Mouse (Mus musculus) retina, postnatal 7 days (tissue): ENCODE measurements around the gene H2-Q1.
"Not testable (repeated sequence)": the region's sequence is repeated elsewhere in the genome, so short reads cannot be mapped to it uniquely, and the experiment has no call there.

ENCODE experiments used
- DNase-seq: peaks from one replicate; pipeline ENCODE4 v3.0.0-alpha.2; 2012; ENCODE audit warnings: low read depth, low spot score

H2-Q1 gene

DNA sequence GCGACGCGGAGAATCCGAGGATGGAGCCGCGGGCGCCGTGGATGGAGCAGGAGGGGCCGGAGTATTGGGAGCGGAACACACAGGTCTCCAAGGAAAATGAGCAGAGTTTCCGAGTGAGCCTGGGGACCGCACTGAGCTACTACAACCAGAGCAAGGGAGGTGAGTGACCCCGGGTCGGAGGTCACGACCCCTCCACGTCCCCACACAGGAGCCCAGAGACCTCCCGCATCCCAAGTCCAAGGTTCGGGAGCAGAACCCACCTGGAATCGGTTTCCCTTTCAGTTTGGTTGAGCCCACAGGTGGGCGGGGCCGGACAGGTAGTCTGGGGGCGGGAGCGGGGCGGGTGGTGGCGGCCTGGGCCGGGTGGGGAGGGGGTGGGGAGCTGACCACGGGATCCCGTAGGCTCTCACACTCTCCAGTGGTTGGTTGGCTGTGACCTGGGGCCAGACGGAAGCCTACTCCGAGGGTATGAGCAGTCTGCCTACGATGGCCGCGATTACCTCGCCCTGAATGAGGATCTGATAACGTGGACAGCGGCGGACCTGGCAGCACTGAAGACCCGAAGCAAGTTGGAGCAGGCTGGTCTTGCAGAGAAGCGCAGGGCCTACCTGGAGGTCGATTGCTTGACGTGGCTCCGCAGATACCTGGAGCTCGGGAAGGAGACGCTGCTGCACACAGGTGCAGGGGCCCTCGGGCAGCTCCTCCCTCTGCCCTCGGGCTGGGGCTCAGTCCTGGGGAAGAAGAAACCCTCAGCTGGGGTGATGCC lies 22.7 kb downstream of the H2-Q1 start:
- DNase-seq, result no peak

DNA sequence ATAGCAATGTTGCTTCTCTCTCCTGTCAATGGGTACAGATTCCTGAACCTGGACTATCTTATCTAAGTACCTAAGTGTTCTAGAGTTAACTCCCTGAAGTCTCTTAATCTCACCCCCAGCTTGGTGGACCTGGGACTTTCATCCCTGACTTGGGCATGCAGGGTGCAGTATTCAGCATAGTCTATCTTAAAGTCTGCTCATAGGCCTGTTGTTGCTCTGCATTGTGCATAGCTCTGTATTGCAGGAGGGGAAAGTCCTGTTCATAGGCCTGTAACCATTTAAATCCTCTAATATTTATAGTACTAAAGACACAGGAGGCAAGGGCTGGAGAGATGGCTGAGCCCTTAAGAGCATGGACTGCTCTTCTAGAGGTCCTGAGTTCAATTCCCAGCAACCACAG lies 27.5 kb downstream of the H2-Q1 start:
- not testable (repeated sequence) for DNase-seq

DNA sequence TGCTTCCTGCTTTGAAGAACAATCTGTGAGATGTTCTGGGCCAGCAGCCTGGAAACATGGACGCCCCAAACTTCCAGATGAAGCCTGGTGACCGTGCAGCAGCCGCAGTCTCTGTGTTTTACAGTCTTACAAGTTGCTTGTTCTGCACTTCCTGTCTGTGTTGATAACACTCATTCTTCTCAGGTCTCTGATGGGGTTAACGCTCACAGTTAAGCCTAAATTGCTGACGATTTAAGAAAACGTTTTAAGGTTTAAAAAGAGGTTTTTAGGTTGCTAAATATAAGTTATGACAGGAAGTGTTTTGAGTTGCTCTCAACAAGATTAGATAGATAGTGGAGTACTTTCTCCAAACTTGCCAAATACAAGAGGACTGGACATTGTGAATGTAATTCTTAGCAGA lies 33.1 kb downstream of the H2-Q1 start:
- not testable (repeated sequence) for DNase-seq

DNA sequence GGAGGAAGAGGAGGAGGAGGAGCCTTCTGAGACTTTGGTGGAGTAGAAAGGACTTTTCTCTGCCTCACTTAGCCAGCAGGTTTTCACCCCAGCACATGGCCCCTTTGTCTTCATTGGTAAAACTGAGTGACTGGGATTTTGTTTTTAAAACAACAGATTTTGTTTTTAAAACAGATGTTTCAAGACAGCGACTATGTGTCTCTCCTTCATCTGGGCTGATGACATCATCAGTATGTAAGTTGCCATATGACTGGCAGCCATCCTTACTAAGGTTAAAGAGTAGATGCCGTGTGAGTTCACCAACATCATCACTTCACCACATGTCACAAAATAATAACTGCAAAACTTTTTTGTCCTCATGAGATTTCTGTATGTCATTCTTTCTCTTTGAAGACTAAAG lies 33.9 kb downstream of the H2-Q1 start:
- DNase-seq, result no peak

DNA sequence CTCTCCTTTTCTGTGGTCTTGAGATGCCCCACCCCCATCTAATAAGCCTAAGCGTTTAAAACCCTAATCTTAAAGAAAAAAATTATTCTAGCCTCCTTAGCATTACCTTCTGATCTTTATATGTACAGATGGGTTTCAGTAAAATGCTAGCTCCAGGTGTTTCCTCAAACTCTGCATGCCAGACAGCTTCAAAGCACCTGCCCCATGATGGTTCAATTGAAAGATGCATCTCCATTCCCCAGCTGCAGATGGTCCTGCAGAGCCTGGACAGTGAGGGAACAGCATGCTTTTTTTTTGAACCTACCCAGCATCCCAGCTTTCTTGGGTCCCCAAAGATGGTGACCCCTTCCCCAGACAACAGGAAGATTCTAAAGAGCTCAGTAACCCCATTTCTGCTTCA lies 36.9 kb downstream of the H2-Q1 start:
- no peak for DNase-seq

DNA sequence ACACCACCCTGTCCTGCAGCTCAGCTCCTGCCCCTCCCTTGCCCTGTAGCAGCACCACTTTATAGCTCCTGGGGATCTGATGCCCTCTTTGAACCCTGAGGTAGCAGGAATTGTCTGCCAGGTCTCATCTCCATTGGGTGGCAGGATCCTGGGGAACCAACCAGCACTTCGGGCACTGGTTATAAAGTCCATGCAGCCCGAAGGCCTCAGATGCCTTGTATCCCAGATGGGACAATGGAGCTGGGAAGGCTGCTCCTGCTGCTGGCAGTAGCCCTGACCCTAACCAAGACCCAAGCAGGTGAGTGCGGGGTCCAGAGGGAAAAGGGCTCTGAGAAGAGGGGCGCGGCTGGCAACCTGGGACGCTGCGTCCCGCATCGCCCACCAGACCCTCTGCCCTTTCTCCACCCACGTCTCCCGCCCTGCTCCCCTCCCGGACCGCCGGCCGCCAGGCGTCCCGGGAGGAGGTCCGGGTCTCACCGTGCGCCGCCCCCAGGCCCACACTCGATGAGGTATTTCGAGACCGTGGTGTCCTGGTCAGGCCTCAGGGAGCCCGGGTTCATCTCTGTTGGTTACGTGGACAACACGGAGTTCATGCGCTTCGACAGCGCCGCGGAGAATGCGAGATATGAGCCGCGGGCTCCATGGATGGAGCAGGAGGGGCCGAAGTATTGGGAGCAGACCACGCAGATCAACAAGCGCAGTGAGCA lies 38.7 kb downstream of the H2-Q1 start:
- no peak for DNase-seq

DNA sequence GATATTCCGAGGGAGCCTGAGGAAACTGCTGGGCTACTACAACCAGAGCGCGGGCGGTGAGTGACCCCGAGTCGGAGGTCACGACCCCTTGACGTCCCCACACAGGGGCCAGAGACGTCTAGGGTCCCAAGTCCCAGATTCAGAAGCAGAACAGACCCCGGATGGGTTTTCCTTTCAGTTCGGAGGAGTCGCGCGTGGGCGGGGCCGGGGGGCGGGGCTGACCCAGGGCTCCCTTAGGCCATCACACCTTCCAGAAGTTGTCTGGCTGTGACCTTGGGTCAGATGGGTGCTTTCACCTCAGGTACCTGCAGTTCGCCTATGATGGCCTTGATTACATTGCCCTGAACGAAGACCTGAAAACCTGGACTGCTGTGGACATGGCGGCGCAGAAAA lies 39.3 kb downstream of the H2-Q1 start:
- no peak for DNase-seq
